Mouse (Mus musculus): ENCODE data around the gene Gm17535.
"Not testable (repeated sequence)": the region's sequence is repeated elsewhere in the genome, so short reads cannot be mapped to it uniquely, and the experiment has no call there.

Gene Gm17535

GRCm38 (mm10) chr9:3024912-3025467 lies 9.4 kb upstream of the Gm17535 start, which contains the start of gene Gm10717:
Gene Gm10717 (plus strand): TSS chr9:3025417.
- DNase-seq (ENCODE audit: low spot score): peak; percentile 82

GRCm38 (mm10) chr9:3025653-3026052 lies 8.7 kb upstream of the Gm17535 start:
- peak; percentile 88 for DNase-seq (ENCODE audit: low spot score)

- not testable (repeated sequence) for DNase-seq (ENCODE audit: low spot score)
These were observed 8.3 kb upstream of the Gm17535 start for GRCm38 (mm10) chr9:3026136-3026535.

- DNase-seq (ENCODE audit: low spot score): not testable (repeated sequence)
These were observed 7.7 kb upstream of the Gm17535 start for GRCm38 (mm10) chr9:3026741-3027140.

GRCm38 (mm10) chr9:3027200-3027599 lies 7.2 kb upstream of the Gm17535 start:
- DNase-seq (ENCODE audit: low spot score): not testable (repeated sequence)

GRCm38 (mm10) chr9:3029276-3030000 lies 5.0 kb upstream of the Gm17535 start:
- DNase-seq (ENCODE audit: low spot score): peak; percentile 75

GRCm38 (mm10) chr9:3030677-3031318 lies 3.6 kb upstream of the Gm17535 start:
- not testable (repeated sequence) for DNase-seq (ENCODE audit: low spot score)

- not testable (repeated sequence) for DNase-seq (ENCODE audit: low spot score)
These were observed 2.2 kb downstream of the Gm17535 start, which contains the start of gene Gm10715 for GRCm38 (mm10) chr9:3036577-3036976. Gene Gm10715 (plus strand): TSS chr9:3036877.

- not testable (repeated sequence) for DNase-seq (ENCODE audit: low spot score)
These were observed 3.8 kb downstream of the Gm17535 start for GRCm38 (mm10) chr9:3038161-3038560.
